Mouse (Mus musculus): ENCODE measurements around the gene Skiv2l.

Gene Skiv2l

GRCm38 (mm10) chr17:34879336-34879879, 29.4 kb upstream of the Skiv2l start, which contains the start of gene Zbtb12:
Zbtb12 (plus strand) TSS chr17:34879483.
- in situ Hi-C loops (cut with MboI; ENCODE audit: unreplicated experiment in 2 of 2) = no loop called here

GRCm38 (mm10) chr17:34874321-34874720, 24.3 kb upstream of the Skiv2l start:
- in situ Hi-C loops (cut with MboI; ENCODE audit: unreplicated experiment in 2 of 2) = loop anchor here in 1 of 2 experiments (25.0 kb wide), 1 partner anchor 213 kb away; the partner anchor contains the start of genes Abhd16a, Ly6g6d, Ly6g6e and Ly6g6f

- in situ Hi-C loops (cut with MboI; ENCODE audit: unreplicated experiment in 2 of 2) = loop anchor here in 1 of 2 experiments (25.0 kb wide), 1 partner anchor 221 kb away; the partner anchor contains the start of genes Abhd16a, Ly6g6d, Ly6g6e and Ly6g6f
Observed at GRCm38 (mm10) chr17:34865981-34866380, 16.0 kb upstream of the Skiv2l start.

- in situ Hi-C loops (cut with MboI; ENCODE audit: unreplicated experiment in 2 of 2) = loop anchor here in 1 of 2 experiments (25.0 kb wide), 1 partner anchor 225 kb away; the partner anchor contains the start of genes Abhd16a, Ly6g6d, Ly6g6e and Ly6g6f
Observed at GRCm38 (mm10) chr17:34862416-34863081, 12.5 kb upstream of the Skiv2l start, which contains the start of gene Cfb. Cfb (minus strand) TSS chr17:34862518.

- in situ Hi-C loops (cut with MboI; ENCODE audit: unreplicated experiment in 2 of 2) = loop anchor here in 1 of 2 experiments (25.0 kb wide), 1 partner anchor 225 kb away; the partner anchor contains the start of genes Abhd16a, Ly6g6d, Ly6g6e and Ly6g6f
Observed at GRCm38 (mm10) chr17:34861704-34862415, 11.8 kb upstream of the Skiv2l start.

GRCm38 (mm10) chr17:34860514-34860913, 10.5 kb upstream of the Skiv2l start:
- in situ Hi-C loops (cut with MboI; ENCODE audit: unreplicated experiment in 2 of 2) = loop anchor here in 1 of 2 experiments (25.0 kb wide), 1 partner anchor 227 kb away; the partner anchor contains the start of genes Abhd16a, Ly6g6d, Ly6g6e and Ly6g6f

GRCm38 (mm10) chr17:34858670-34859069, 8.7 kb upstream of the Skiv2l start:
- in situ Hi-C loops (cut with MboI; ENCODE audit: unreplicated experiment in 2 of 2) = loop anchor here (5.0 to 25.0 kb wide), 4 partner anchors 54 to 229 kb away; partner anchors contain the start of genes Slc44a4 (in 2 of the 2), Abhd16a (in 1 of the 2), Lsm2 (in 1 of the 2) and Ly6g6d (in 1 of the 2)

GRCm38 (mm10) chr17:34855825-34856224, 5.8 kb upstream of the Skiv2l start:
- in situ Hi-C loops (cut with MboI; ENCODE audit: unreplicated experiment in 2 of 2) = loop anchor here (5.0 to 25.0 kb wide), 4 partner anchors 56 to 231 kb away; partner anchors contain the start of genes Slc44a4 (in 2 of the 2), Abhd16a (in 1 of the 2), Lsm2 (in 1 of the 2) and Ly6g6d (in 1 of the 2)

- in situ Hi-C loops (cut with MboI; ENCODE audit: unreplicated experiment in 2 of 2) = loop anchor here (5.0 to 25.0 kb wide), 4 partner anchors 58 to 233 kb away; partner anchors contain the start of genes Slc44a4 (in 2 of the 2), Abhd16a (in 1 of the 2), Lsm2 (in 1 of the 2) and Ly6g6d (in 1 of the 2)
Observed at GRCm38 (mm10) chr17:34854761-34855160, 4.8 kb upstream of the Skiv2l start.

GRCm38 (mm10) chr17:34853511-34853910, 3.5 kb upstream of the Skiv2l start:
- in situ Hi-C loops (cut with MboI; ENCODE audit: unreplicated experiment in 2 of 2) = loop anchor here (10.0 to 25.0 kb wide), 2 partner anchors 131 to 234 kb away; partner anchors contain the start of genes Abhd16a (in 1 of the 2), Lsm2 (in 1 of the 2), Ly6g6d (in 1 of the 2) and Ly6g6e (in 1 of the 2)

GRCm38 (mm10) chr17:34850517-34851125, 611 bp upstream of the Skiv2l start:
- in situ Hi-C loops (cut with MboI; ENCODE audit: unreplicated experiment in 2 of 2) = loop anchor here (10.0 to 25.0 kb wide), 2 partner anchors 134 to 237 kb away; partner anchors contain the start of genes Abhd16a (in 1 of the 2), Lsm2 (in 1 of the 2), Ly6g6d (in 1 of the 2) and Ly6g6e (in 1 of the 2)

- in situ Hi-C loops (cut with MboI; ENCODE audit: unreplicated experiment in 2 of 2) = no loop called here
Observed at GRCm38 (mm10) chr17:34847615-34848014, 2.4 kb downstream of the Skiv2l start.

- in situ Hi-C loops (cut with MboI; ENCODE audit: unreplicated experiment in 2 of 2) = no loop called here
Observed at GRCm38 (mm10) chr17:34847192-34847591, 2.8 kb downstream of the Skiv2l start.

GRCm38 (mm10) chr17:34844884-34845283, 5.1 kb downstream of the Skiv2l start:
- in situ Hi-C loops (cut with MboI; ENCODE audit: unreplicated experiment in 2 of 2) = no loop called here

GRCm38 (mm10) chr17:34840736-34841307, 9.2 kb downstream of the Skiv2l start:
- in situ Hi-C loops (cut with MboI; ENCODE audit: unreplicated experiment in 2 of 2) = no loop called here

GRCm38 (mm10) chr17:34838785-34839184, 11.2 kb downstream of the Skiv2l start:
- in situ Hi-C loops (cut with MboI; ENCODE audit: unreplicated experiment in 2 of 2) = no loop called here

- in situ Hi-C loops (cut with MboI; ENCODE audit: unreplicated experiment in 2 of 2) = no loop called here
Observed at GRCm38 (mm10) chr17:34837464-34838324, 12.3 kb downstream of the Skiv2l start.

- in situ Hi-C loops (cut with MboI; ENCODE audit: unreplicated experiment in 2 of 2) = no loop called here
Observed at GRCm38 (mm10) chr17:34836856-34837221, 13.2 kb downstream of the Skiv2l start, which contains the start of the genes Stk19 and Dxo. Stk19 (minus strand) TSS chr17:34836945. Dxo (plus strand) TSS chr17:34837019.
